ENCODE assay signal across 8 mouse cellular contexts in the genomic region with DNA sequence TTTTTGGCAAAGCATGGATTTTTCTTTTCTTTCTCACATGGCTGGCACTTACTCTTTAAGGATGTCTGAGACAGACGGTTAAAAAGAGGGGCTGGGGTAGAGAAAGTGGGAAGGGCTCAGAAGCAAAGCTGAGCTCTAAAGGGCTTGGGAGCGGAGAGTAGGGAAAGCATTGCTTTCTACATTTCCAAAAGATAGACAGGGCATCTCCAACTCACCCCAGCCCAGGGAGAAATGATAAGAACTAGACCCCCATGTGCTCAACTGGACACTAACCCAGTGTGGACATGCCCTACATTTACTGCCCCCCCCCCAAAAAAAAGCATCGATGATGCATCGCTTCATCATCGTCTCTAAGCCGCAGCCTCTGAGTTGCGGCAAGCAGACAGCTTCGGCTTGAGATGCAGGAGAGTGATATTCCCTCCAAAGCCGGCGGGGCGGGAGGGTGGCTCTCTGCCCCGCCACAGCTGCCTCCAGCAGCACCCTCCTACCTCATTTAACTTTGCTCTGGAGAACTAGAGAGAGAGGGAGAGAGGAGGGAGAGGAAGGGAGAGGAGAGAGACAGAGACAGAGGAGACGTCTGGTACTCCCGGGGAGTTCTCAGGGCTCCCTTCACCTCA. TPM values are rescaled to one million over a fixed set of nuclear protein-coding genes. Genes with fewer than 3 reads are reported as not detected.
DNase-seq lines count a peak whose midpoint lies in the region; ATAC-seq and TF ChIP-seq lines count a peak whose summit lies in the region.

No protein-coding gene starts in this region.

- H3K27ac ChIP-seq in liver, embryonic 13.5 days, result no peak overlapping the region
- H3K27ac ChIP-seq in embryonic facial prominence, embryonic 10.5 days (replicated peaks), result no peak overlapping the region
- H3K27ac ChIP-seq in hindbrain, embryonic 12.5 days, result peak overlapping the region; percentile 75; the same call in 1 of the 2 replicates

- WGBS in liver, embryonic 13.5 days (ENCODE audit: insufficient replicate concordance), result 8% methylated on average over 14 of the region's 14 CpGs
- 7% methylated on average over 14 of the region's 14 CpGs for whole genome bisulfite sequencing in embryonic facial prominence, embryonic 10.5 days
- WGBS in hindbrain, embryonic 12.5 days, result 5% methylated on average over 14 of the region's 14 CpGs

- H3K9ac ChIP-seq in liver, embryonic 13.5 days, result no peak overlapping the region
- peak overlapping the region; percentile 68 for H3K9ac ChIP-seq in hindbrain, embryonic 12.5 days

- TF ChIP-seq POLR2A in myocyte (IDR thresholded peaks at IDR 0.05; ENCODE audit: insufficient read length, low read depth), result no peak

- H3K79me2 ChIP-seq in myocyte (ENCODE audit: control insufficient read depth, insufficient read depth), result no peaks in the 10 kb centered on the region

- H3K36me3 ChIP-seq in liver, embryonic 13.5 days, result no peaks in the 10 kb centered on the region
- no peaks in the 10 kb centered on the region for H3K36me3 ChIP-seq in embryonic facial prominence, embryonic 10.5 days (replicated peaks)
- H3K36me3 ChIP-seq in hindbrain, embryonic 12.5 days, result 0 out of 2 replicates have a peak, but pooled peaks cover 4% of the 10 kb centered on the region
- H3K36me3 ChIP-seq in myocyte (ENCODE audit: control insufficient read depth, insufficient read depth), result peaks cover under 1% of the 10 kb centered on the region

- DNase-seq in liver, embryonic 13.5 days, result no peak
- no peak for DNase-seq in liver
- DNase-seq in embryonic facial prominence, embryonic 10.5 days (ENCODE audit: low spot score), result no peak
- no peak for DNase-seq in left cerebral cortex, adult 9 months (ENCODE audit: low spot score in 2 of 2)
- DNase-seq in gastrocnemius, postnatal 4 days (ENCODE audit: low spot score in 2 of 2), result no peak
- no peak for DNase-seq in right cerebral cortex, postnatal 4 days

- no peak overlapping the region for H3K4me2 ChIP-seq in liver, embryonic 13.5 days
- H3K4me2 ChIP-seq in hindbrain, embryonic 12.5 days (replicated peaks), result peak overlapping the region; percentile 85
- H3K4me2 ChIP-seq in myocyte (ENCODE audit: low read depth), result peak overlapping the region; percentile 97

- peaks cover 21% of the 10 kb centered on the region for H3K4me1 ChIP-seq in liver, embryonic 13.5 days (replicated peaks)
- peaks cover 41% of the 10 kb centered on the region for H3K4me1 ChIP-seq in embryonic facial prominence, embryonic 10.5 days
- H3K4me1 ChIP-seq in hindbrain, embryonic 12.5 days, result peaks cover 45% of the 10 kb centered on the region

- no peaks in the 10 kb centered on the region for H3K9me3 ChIP-seq in liver, embryonic 13.5 days (replicated peaks)
- no peaks in the 10 kb centered on the region for H3K9me3 ChIP-seq in embryonic facial prominence, embryonic 10.5 days
- no peaks in the 10 kb centered on the region for H3K9me3 ChIP-seq in hindbrain, embryonic 12.5 days (replicated peaks)

- peak overlapping the region; percentile 46; the same call in 1 of the 2 replicates for H3K4me3 ChIP-seq in liver, embryonic 13.5 days (replicated peaks)
- H3K4me3 ChIP-seq in embryonic facial prominence, embryonic 10.5 days, result peak overlapping the region; percentile 62
- peak overlapping the region; percentile 51 for H3K4me3 ChIP-seq in hindbrain, embryonic 12.5 days
- peak overlapping the region; percentile 51 for H3K4me3 ChIP-seq in myocyte

- no peak for ATAC-seq in liver, embryonic 13.5 days (ENCODE audit: low read depth)
- ATAC-seq in hindbrain, embryonic 12.5 days (ENCODE audit: low FRiP score), result no peak

- peaks cover 80% of the 10 kb centered on the region for H3K27me3 ChIP-seq in liver, embryonic 13.5 days
- H3K27me3 ChIP-seq in embryonic facial prominence, embryonic 10.5 days (replicated peaks; ENCODE audit: low read depth, poor library complexity, severe bottlenecking), result peaks cover 73% of the 10 kb centered on the region
- peaks cover 41% of the 10 kb centered on the region for H3K27me3 ChIP-seq in hindbrain, embryonic 12.5 days
- H3K27me3 ChIP-seq in myocyte (ENCODE audit: control insufficient read depth, insufficient read depth, insufficient read length), result no peaks in the 10 kb centered on the region

- peak overlapping the region; percentile 8 for H3ac ChIP-seq in myocyte (ENCODE audit: control insufficient read depth, insufficient read length)

TF ChIP-seq in myocyte, 11 proteins besides CTCF, POLR2A, EP300 and RAD21:
- TF ChIP-seq MYOG (IDR thresholded peaks at IDR 0.05; ENCODE audit: control insufficient read depth in 1 of 3, insufficient read depth in 1 of 3, insufficient read length in 2 of 3, low read depth in 2 of 3) (peak in 1 of 3 experiments; percentile 19), POLR2AphosphoS2 (IDR thresholded peaks at IDR 0.05; ENCODE audit: insufficient read length, low read depth) (no peak), SRF (IDR thresholded peaks at IDR 0.05; ENCODE audit: control insufficient read depth, insufficient read length, low read depth) (no peak), MYOD1 (IDR thresholded peaks at IDR 0.05; ENCODE audit: control insufficient read depth in 1 of 3, insufficient read length in 2 of 3, low read depth in 2 of 3) (peak in 1 of 3 experiments; percentile 35)

RNA-seq across cellular contexts. Expression of a gene that starts 1.5 kb away (rescaled TPM):
- polyA plus RNA-seq in liver, embryonic 13.5 days (2015; fragmentation: Nextera tagmentation; extraction: Ambion mirVana), result 0.35 and 0.37 TPM in 2 replicates
- polyA plus RNA-seq in embryonic facial prominence, embryonic 10.5 days (2016; fragmentation: Nextera tagmentation; extraction: Ambion mirVana), result 0.88 and 1.5 TPM in 2 replicates
- polyA plus RNA-seq in hindbrain, embryonic 12.5 days (2016; fragmentation: Nextera tagmentation; extraction: Ambion mirVana), result 6.4 and 6.5 TPM in 2 replicates
- 14.4 TPM for polyA plus RNA-seq in myocyte (2012; fragmentation: generic; extraction: Trizol)
- total RNA-seq in gastrocnemius, postnatal 4 days (2021), result 1 to 10 TPM in 1 of 2 experiments, under 1 TPM in 1; 0.75 to 1.2 TPM

RNA-seq across cellular contexts. Expression of a gene that starts 13.0 kb away (rescaled TPM):
- polyA plus RNA-seq in liver, embryonic 13.5 days (2015; fragmentation: Nextera tagmentation; extraction: Ambion mirVana), result 14.7 and 15.5 TPM in 2 replicates
- polyA plus RNA-seq in embryonic facial prominence, embryonic 10.5 days (2016; fragmentation: Nextera tagmentation; extraction: Ambion mirVana), result 31.2 and 32.1 TPM in 2 replicates
- polyA plus RNA-seq in hindbrain, embryonic 12.5 days (2016; fragmentation: Nextera tagmentation; extraction: Ambion mirVana), result 21.9 and 26.6 TPM in 2 replicates
- polyA plus RNA-seq in myocyte (2012; fragmentation: generic; extraction: Trizol), result 102 TPM
- 10 to 100 TPM; 62.5 to 67.3 TPM for total RNA-seq in gastrocnemius, postnatal 4 days (2021)

RNA-seq across cellular contexts. Expression of a gene that starts 32.3 kb away (rescaled TPM):
- polyA plus RNA-seq in liver, embryonic 13.5 days (2015; fragmentation: Nextera tagmentation; extraction: Ambion mirVana), result 0.06 TPM in 1 of 2 replicates, not detected in the other
- polyA plus RNA-seq in embryonic facial prominence, embryonic 10.5 days (2016; fragmentation: Nextera tagmentation; extraction: Ambion mirVana), result 0.60 and 0.80 TPM in 2 replicates
- polyA plus RNA-seq in hindbrain, embryonic 12.5 days (2016; fragmentation: Nextera tagmentation; extraction: Ambion mirVana), result 3.1 and 3.5 TPM in 2 replicates
- polyA plus RNA-seq in myocyte (2012; fragmentation: generic; extraction: Trizol), result 2.4 TPM
- not detected for total RNA-seq in gastrocnemius, postnatal 4 days (2021)

RNA-seq across cellular contexts. Expression of a gene that starts 45.1 kb away (rescaled TPM):
- polyA plus RNA-seq in liver, embryonic 13.5 days (2015; fragmentation: Nextera tagmentation; extraction: Ambion mirVana), result 1.4 and 1.5 TPM in 2 replicates
- polyA plus RNA-seq in embryonic facial prominence, embryonic 10.5 days (2016; fragmentation: Nextera tagmentation; extraction: Ambion mirVana), result 32.3 and 37.0 TPM in 2 replicates
- 110 and 113 TPM in 2 replicates for polyA plus RNA-seq in hindbrain, embryonic 12.5 days (2016; fragmentation: Nextera tagmentation; extraction: Ambion mirVana)
- 80.8 TPM for polyA plus RNA-seq in myocyte (2012; fragmentation: generic; extraction: Trizol)
- 10 to 100 TPM; 22.1 to 22.5 TPM for total RNA-seq in gastrocnemius, postnatal 4 days (2021)

RNA-seq across cellular contexts. Expression of a gene that starts 52.3 kb away (rescaled TPM):
- 91.3 and 91.7 TPM in 2 replicates for polyA plus RNA-seq in liver, embryonic 13.5 days (2015; fragmentation: Nextera tagmentation; extraction: Ambion mirVana)
- 23.2 and 26.3 TPM in 2 replicates for polyA plus RNA-seq in embryonic facial prominence, embryonic 10.5 days (2016; fragmentation: Nextera tagmentation; extraction: Ambion mirVana)
- 14.3 and 15.1 TPM in 2 replicates for polyA plus RNA-seq in hindbrain, embryonic 12.5 days (2016; fragmentation: Nextera tagmentation; extraction: Ambion mirVana)
- 52.9 TPM for polyA plus RNA-seq in myocyte (2012; fragmentation: generic; extraction: Trizol)
- 10 to 100 TPM; 16.6 to 17.2 TPM for total RNA-seq in gastrocnemius, postnatal 4 days (2021)
